8 mouse cellular contexts compared by ENCODE assay signal in the genomic region with DNA sequence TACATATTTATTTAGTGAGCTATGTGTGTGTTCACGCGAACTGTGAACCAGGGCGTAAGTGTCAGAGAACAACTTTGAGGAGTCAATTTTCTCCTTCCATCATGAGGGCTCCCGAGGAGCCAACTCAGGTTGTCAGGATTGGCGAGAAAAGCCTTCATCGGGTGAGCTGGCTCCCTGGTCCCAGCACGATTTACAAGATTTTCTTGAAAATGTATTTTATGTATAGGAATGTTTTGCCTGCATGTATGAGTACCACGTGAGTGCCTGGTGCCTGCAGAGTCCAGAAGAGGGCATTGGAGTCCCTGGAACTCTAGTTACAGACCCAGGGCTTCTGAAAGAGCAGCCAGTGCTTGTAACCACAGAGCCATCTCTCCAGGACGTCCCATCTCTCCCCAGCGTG. TPM values are rescaled to one million over a fixed set of nuclear protein-coding genes. Genes with fewer than 3 reads are reported as not detected.
DNase-seq lines count a peak whose midpoint lies in the region; ATAC-seq and TF ChIP-seq lines count a peak whose summit lies in the region.

No protein-coding gene starts in this region.

- WGBS in neural tube, embryonic 11.5 days, result 9% methylated on average over 10 of the region's 10 CpGs
- 7% methylated on average over 10 of the region's 10 CpGs for WGBS in hindbrain, embryonic 10.5 days

- H3ac ChIP-seq in myocyte (ENCODE audit: control insufficient read depth, insufficient read length), result peak overlapping the region; percentile 26

- peak overlapping the region; percentile 48 for H3K4me3 ChIP-seq in neural tube, embryonic 11.5 days (ENCODE audit: low read depth, low read length)
- H3K4me3 ChIP-seq in hindbrain, embryonic 10.5 days, result peak overlapping the region; percentile 81
- peak overlapping the region; percentile 43 for H3K4me3 ChIP-seq in myocyte

- no peaks in the 10 kb centered on the region; the same call in 1 of the 2 replicates for H3K36me3 ChIP-seq in neural tube, embryonic 11.5 days (ENCODE audit: control insufficient read depth, insufficient read depth, low read length)
- H3K36me3 ChIP-seq in hindbrain, embryonic 10.5 days, result peaks cover 5% of the 10 kb centered on the region; the same call in 1 of the 2 replicates
- H3K36me3 ChIP-seq in myocyte (ENCODE audit: control insufficient read depth, insufficient read depth), result peaks cover 8% of the 10 kb centered on the region

- no peak for TF ChIP-seq POLR2A in myocyte (IDR thresholded peaks at IDR 0.05; ENCODE audit: insufficient read length, low read depth)

- no peak overlapping the region for H3K27ac ChIP-seq in neural tube, embryonic 11.5 days (ENCODE audit: low read depth, low read length)
- peak overlapping the region; percentile 92 for H3K27ac ChIP-seq in hindbrain, embryonic 10.5 days

- H3K9ac ChIP-seq in neural tube, embryonic 11.5 days (ENCODE audit: low read length), result peak overlapping the region; percentile 41

- no peaks in the 10 kb centered on the region for H3K4me1 ChIP-seq in neural tube, embryonic 11.5 days (ENCODE audit: control insufficient read depth, insufficient read depth, low read length)
- peaks cover 9% of the 10 kb centered on the region for H3K4me1 ChIP-seq in hindbrain, embryonic 10.5 days (replicated peaks)

- ATAC-seq in neural tube, embryonic 11.5 days (ENCODE audit: insufficient read depth, low FRiP score, low TSS enrichment), result peak; percentile 31; the same call in 1 of the 2 replicates
- ATAC-seq in common myeloid progenitor, adult 5-6 weeks (replicated peaks; ENCODE audit: low read depth, poor library complexity, severe bottlenecking), result peak; percentile 34

- no peaks in the 10 kb centered on the region for H3K9me3 ChIP-seq in neural tube, embryonic 11.5 days (ENCODE audit: control insufficient read depth, low read length)
- H3K9me3 ChIP-seq in hindbrain, embryonic 10.5 days, result no peaks in the 10 kb centered on the region

- H3K4me2 ChIP-seq in neural tube, embryonic 11.5 days (ENCODE audit: low read depth), result peak overlapping the region; percentile 54
- peak overlapping the region; percentile 79 for H3K4me2 ChIP-seq in myocyte (ENCODE audit: low read depth)

- H3K79me2 ChIP-seq in myocyte (ENCODE audit: control insufficient read depth, insufficient read depth), result peaks cover 12% of the 10 kb centered on the region

- no peak for DNase-seq in neural tube, embryonic 11.5 days (ENCODE audit: low spot score)
- DNase-seq in neural tube, embryonic 10.5 days (ENCODE audit: extremely low spot score, low spot score), result no peak
- DNase-seq in hindbrain, embryonic 10.5 days (ENCODE audit: low spot score), result no peak
- peak; percentile 44 for DNase-seq in liver
- no peak for DNase-seq in gastrocnemius, postnatal 25 days
- no peak for DNase-seq in ovary, adult 18-20 months (ENCODE audit: low spot score)

- no peaks in the 10 kb centered on the region for H3K27me3 ChIP-seq in neural tube, embryonic 11.5 days (ENCODE audit: control insufficient read depth, insufficient read depth, low read length)
- H3K27me3 ChIP-seq in hindbrain, embryonic 10.5 days (ENCODE audit: insufficient read depth, poor library complexity, severe bottlenecking), result no peaks in the 10 kb centered on the region
- no peaks in the 10 kb centered on the region for H3K27me3 ChIP-seq in myocyte (ENCODE audit: control insufficient read depth, insufficient read depth, insufficient read length)

TF ChIP-seq in myocyte, 11 proteins besides CTCF, POLR2A, EP300 and RAD21:
- TF ChIP-seq CEBPB (IDR thresholded peaks at IDR 0.05; ENCODE audit: insufficient read depth, poor library complexity, severe bottlenecking), result no peak
- TF ChIP-seq USF1 (IDR thresholded peaks at IDR 0.05; ENCODE audit: low read depth), result peak; percentile 34

RNA-seq across cellular contexts. Expression of a gene that starts 0.5 kb away (rescaled TPM):
- polyA plus RNA-seq in neural tube, embryonic 11.5 days (2014; fragmentation: Nextera tagmentation; extraction: Ambion mirVana), result 6.8 and 9.5 TPM in 2 replicates
- total RNA-seq in common myeloid progenitor, adult 5-6 weeks (2017), result 1.9 and 4.1 TPM in 2 replicates
- polyA plus RNA-seq in hindbrain, embryonic 10.5 days (2016; fragmentation: Nextera tagmentation; extraction: Ambion mirVana), result 12.0 and 14.1 TPM in 2 replicates
- 16.4 TPM for polyA plus RNA-seq in myocyte (2012; fragmentation: generic; extraction: Trizol)
- 1 to 10 TPM; 4.2 to 5.9 TPM for total RNA-seq in gastrocnemius, postnatal 25 days (2021)

RNA-seq across cellular contexts. Expression of a gene that starts 23.2 kb away (rescaled TPM):
- not detected in 2 replicates for polyA plus RNA-seq in neural tube, embryonic 11.5 days (2014; fragmentation: Nextera tagmentation; extraction: Ambion mirVana)
- not detected in 2 replicates for total RNA-seq in common myeloid progenitor, adult 5-6 weeks (2017)
- 0.09 TPM in 1 of 2 replicates, not detected in the other for polyA plus RNA-seq in hindbrain, embryonic 10.5 days (2016; fragmentation: Nextera tagmentation; extraction: Ambion mirVana)
- not detected for polyA plus RNA-seq in myocyte (2012; fragmentation: generic; extraction: Trizol)
- not detected for total RNA-seq in gastrocnemius, postnatal 25 days (2021)

RNA-seq across cellular contexts. Expression of a gene that starts 48.1 kb away (rescaled TPM):
- polyA plus RNA-seq in neural tube, embryonic 11.5 days (2014; fragmentation: Nextera tagmentation; extraction: Ambion mirVana), result 7.3 and 7.4 TPM in 2 replicates
- not detected in 2 replicates for total RNA-seq in common myeloid progenitor, adult 5-6 weeks (2017)
- polyA plus RNA-seq in hindbrain, embryonic 10.5 days (2016; fragmentation: Nextera tagmentation; extraction: Ambion mirVana), result 2.7 and 3.4 TPM in 2 replicates
- polyA plus RNA-seq in myocyte (2012; fragmentation: generic; extraction: Trizol), result not detected
- total RNA-seq in gastrocnemius, postnatal 25 days (2021), result not detected
